Mouse (Mus musculus) left cerebral cortex, adult 18-20 months (tissue): ENCODE measurements around the gene Rgs3. TPM values are rescaled to one million over a fixed set of nuclear protein-coding genes. Genes with fewer than 3 reads are reported as not detected.

Experiments
- DNase-seq, 2 experiments: peaks; one replicate each; pipeline ENCODE4 v3.0.0; 2021 to 2022; ENCODE audit warnings: low spot score in 2 of 2, mixed read lengths in 1 of 2
- total RNA-seq, 2 experiments: library from RNA; stranded (reverse); gene quantifications; 2 replicates each; pipeline ENCODE4 v1.2.3; 2021

Gene Rgs3
- total RNA-seq, 2 experiments from 2014 or later = 25.7 TPM

DNA sequence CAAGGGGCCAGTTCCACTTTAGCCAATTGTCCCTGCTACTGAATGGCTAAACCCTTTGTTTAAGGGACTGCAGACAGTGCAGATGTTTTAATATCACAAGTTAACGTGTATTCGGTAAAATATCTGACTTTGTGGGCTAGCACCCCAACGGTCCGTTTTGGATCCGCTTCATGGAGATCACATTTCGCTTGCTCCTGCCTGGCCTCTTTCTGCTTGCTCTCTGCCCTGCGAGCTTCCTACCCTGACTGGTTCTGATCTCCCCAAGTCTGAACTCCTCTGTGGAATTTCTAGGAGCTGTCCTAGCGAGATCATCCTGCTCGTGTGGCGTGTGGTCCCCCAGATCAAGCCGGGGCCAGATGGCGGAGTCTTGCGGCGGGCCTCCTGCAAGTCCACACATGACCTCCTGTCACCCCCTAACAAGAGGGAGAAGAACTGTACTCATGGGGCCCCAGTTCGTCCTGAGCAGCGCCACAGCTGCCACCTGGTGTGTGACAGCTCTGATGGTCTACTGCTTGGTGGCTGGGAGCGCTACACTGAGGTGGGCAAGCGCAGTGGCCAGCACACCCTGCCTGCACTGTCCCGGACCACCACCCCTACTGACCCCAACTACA, 65.9 kb downstream of the Rgs3 start:
- DNase-seq = no peak

DNA sequence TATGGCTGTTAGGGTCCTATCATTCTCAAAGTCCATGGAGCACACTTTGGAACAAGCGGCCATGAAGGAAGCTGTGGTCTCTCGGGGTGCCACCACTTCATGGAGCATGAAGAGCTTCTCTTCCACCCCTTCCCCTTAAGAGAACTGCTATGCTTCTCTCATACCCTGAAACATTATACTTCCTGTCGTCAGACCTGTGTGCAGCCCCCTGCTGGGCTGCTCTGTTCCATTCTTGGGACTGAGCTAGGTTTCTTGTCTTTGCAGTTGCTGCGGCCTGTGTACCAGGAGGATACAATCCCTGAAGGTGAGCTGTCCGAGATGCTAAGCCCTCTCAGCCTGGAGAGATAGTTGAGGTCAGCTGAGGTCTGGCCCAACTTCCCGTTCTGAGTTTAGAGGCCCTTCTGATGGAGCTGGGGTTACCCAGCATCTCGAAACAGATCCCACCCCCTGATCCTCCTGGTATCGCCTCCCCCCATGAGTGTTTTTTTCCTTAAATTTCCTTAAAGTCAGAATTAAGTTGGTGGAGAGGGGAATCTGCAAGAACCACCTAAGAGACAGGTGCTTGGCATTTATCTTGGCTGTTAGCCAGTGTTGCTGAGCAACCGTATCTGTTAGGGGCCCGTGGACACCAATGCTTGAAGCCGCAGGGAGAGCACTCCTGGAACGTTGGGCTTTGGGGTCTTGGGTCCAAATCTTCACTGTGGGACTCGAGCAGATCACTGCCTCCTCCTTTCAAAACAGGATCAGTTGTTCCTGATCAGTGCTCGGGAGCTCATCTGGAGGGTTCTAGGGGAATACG, 66.8 kb downstream of the Rgs3 start:
- no peak for DNase-seq

DNA sequence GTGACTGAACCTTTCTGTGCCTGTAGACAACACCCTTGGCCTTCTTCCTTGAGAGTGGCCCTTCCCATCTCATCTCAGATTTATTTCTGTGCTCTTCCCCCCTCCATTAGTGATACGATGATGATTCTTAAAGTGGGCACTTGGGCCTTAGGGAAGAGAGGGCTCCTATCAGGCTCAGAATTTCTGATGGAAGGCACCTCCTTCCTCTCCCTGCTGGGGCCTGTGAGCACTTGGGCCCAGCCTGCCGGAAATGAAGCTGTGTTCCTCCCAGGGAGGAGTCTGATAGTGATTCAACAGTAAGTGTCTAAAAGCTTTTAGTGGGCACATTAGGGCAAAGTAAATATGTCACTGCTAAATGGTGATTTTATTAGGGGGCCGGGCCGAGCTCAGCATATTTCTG, 67.7 kb downstream of the Rgs3 start:
- DNase-seq = no peak

DNA sequence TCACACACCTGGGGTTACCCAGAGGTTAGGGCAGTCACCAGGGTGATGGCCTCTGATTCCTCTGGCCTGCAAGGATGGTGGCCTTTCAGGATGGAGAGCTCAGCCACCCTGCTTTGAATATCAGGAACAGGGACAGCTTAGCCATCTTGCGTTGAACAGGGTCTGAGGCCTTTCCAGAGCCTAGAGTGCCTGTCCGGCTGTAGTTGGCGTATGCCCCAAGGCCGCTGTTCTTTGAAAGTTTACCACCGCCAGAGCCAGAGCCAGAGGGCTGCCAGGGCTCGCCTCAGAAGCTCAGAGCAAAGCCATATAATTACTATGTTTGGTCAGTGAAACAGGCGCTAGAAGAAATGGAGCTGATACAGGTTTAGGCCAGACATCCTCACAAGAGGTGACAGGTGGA, 68.9 kb downstream of the Rgs3 start:
- DNase-seq = no peak

DNA sequence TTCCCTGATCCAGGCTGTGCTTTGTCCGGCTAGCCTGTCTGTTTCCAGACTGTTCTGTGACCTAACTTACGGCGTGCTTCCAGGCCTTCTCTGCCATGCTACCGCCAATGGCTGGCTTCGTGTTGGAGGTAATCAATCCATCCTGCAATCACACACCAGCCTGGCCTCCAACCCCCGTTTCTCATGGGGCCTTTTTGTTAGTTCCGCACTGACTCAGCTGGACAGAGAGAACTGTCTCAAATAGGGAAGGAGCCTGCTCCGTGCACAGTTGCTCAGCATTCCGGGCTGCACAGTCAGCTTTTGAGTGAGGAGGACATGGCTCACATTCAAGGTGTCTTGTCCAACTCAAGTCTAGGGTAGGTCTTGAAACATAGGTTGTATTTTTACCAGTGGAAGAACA, 69.8 kb downstream of the Rgs3 start:
- DNase-seq = no peak

DNA sequence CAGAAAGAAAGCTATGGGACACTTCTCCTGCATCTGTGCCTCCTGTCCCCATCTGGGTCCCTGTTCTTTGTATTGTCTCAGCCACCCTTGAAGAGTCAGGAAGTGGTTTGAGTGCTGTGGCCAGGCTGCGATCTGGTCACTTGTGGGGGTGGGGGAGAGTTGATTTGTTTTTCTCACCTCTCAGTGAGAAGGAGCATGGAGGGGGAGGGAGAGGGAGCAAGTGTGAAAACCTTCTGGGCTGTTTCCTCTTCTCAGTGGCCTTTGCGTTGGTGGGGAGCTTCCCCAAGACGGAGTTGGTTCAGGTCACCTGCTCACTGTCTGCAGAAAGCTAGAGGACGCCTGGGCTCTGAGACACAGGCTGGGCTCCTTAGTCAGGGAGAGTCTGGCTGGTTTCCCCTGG, 70.3 kb downstream of the Rgs3 start:
- DNase-seq = no peak

DNA sequence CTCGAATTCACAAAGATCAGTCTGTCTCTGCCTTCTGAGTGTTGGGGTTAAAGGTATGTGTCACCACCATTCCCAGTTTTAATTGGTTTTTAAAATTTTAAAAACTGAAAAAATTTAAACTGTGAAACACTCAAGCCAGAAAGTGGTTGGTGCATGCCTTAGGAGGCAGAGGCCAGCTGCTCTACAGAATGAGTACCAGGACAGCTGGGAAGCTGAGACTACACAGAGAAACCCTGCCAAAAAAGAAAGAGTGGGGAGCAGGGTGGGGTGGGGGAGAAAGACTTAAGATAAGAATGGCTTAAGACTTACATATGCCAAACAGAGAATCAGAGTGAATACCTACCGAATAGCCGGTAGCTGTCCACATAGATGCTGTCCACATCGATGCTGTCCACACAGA, 73.6 kb downstream of the Rgs3 start:
- no peak for DNase-seq

DNA sequence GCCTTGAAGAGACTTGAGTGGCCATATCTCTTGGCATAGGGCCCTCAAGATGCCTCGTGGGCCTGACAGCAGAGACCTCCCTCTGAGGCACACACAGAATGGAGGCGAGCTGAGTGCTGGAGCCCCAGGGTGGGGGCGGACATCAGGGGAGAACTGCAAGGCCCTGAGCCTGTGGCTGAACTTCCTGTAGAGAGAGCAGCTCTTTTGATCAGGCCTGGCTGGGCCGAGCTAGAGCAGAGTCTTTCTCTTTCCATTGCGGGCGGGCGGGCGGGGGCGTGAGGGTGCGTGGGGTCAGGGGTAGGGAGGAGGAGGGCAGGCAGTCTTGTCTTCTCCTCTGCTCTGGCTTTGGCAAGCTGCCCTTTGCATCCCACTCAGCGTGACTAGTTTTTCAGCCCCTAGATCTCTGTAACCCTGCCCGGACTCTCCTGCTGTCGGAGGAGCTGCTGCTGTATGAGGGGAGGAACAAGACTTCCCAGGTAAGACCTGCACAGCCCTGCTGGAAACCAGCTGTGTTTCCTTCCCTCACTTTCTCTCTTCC, 74.5 kb downstream of the Rgs3 start:
- no peak for DNase-seq

DNA sequence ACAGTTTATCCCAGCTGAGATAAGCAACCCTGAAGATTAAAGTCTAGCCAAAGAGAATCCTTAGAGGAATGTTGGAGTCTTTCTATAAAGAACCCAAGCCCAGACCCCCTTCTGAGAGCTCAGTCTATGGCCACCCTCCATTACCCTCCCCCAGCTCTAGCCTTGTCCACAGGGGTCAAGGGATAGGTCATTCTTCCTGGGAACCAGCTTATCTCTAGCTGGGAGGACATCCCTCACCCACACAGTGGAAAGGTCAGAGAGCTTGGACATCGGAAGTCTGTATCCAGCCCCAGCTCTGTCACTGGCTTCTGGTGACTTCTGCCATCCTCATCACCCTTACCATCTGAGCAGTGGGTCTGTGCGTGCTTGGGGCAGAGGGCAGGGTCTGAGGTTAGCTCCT, 75.2 kb downstream of the Rgs3 start:
- no peak for DNase-seq

DNA sequence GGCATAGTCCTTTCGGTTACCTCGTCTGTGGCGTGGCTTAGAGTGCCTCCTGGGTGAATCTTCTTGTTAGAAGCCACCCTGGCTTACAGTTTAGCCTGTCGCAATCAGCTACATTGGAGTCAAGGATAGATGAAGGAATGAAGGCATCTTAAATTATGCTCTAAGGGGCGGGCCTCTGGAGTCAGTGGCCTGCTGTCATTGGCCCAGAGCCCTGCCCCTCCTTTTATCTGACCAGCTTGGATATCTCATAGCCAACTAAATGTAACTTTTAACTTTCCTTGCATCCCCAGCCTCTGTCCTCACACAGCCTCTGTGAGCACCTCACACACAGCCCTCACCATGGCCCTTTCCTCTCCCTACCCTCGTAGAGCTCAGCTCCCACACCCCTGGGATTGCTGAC, 76.4 kb downstream of the Rgs3 start:
- no peak for DNase-seq

DNA sequence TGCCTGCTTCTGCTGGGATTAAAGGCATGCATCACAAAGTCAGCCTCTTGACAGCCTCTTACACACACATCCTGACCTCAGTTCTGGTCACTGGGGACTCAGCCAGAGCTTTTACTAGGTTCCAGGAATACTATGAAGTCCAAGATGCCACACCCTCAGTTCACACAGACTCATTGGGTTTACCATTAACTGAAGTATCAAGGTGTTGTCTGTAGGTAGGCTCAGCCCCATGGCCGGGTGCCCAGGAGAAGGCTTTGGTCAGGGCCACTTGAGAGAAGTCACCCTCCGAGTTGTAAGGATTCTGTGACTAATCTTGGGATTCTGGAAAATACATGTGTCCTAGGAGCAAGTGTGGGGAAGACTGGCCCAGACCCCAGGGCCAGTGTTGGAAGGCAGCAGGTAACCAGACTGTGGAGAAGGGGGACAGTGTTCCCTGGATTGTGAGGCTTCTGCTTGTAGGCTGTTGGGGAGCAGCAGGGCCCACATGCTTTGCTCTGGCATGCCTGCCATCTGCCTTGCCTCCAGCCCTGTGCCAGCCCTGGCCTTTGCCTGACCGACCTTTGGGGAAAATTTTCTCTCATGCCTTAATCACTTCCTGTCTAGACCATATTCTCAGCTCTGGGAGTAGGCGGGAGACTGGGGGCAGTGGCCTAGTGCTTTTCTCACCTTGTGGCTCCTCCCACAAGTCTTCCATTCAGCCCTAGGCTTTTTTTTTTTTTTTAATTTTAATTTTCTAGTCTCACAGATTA, 78.4 kb downstream of the Rgs3 start:
- DNase-seq = no peak

DNA sequence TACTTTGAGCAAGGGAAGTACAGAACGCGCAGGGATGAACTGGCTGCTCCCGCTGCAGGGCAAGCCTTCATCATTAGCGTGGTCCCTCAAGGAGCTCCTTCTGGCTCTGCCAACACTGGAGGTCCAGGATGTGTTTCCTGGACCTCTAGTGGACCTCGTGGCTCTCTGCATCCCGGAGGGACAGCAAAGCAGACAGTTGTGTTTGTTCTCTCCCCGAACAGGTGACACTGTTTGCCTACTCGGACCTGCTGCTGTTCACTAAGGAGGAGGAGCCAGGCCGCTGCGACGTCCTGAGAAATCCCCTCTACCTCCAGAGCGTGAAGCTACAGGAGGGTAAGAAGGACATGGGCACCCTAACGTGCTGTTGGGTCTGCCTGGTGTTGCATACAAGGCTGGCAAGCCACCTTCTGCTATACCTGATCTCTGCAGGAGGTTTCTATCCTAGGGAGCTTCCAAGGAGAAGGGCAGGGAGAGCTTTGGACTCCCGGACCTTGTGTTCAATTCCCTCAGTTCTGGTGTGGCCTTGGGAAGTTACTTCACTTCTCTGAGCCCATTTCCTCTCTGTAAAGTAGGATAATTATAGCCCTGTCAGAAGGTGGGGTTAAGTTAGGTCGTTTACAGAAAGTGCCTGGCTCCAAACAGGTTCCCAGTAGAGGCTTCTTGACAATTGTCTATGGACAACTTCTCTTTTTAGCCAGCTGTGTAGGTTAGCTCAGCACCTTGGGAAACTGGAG, 81.0 kb downstream of the Rgs3 start:
- no peak for DNase-seq

DNA sequence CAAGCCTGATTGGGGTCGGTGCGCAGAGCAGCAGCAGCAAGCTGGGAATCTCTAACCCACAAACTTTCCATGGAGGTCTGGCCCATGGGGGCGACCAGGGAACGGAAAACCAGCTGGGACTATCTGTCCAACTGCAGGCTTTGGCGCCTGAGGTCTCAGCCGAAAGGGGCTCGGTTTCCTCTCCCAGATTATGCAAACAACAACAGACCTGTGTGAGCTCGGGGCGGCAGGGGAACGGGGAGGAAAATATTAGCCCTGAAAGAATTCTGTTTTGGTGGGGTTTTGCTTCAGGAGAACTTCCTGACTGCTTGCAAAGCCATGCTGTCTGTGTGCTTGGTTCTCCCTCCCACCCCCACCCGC, 81.6 kb downstream of the Rgs3 start:
- DNase-seq = no peak

DNA sequence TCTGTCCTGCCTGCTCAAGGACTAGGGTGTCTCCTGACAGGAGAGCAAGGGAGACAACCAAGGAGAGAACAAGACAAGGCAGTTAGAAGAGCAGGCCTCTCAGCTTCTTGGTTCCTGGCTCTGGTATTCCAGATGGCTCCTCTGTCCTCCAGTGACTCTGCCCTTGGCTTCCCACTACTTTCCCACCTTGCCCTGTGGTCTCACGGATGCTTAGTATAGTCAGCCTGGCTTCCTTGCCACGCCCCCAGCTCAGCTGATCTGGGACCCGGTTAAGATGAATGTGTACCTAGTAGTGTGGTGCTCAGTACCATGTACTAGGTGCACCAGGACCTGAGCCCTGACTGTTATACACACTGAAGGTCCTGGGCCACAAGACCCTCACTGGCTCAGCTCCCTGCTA, 82.0 kb downstream of the Rgs3 start:
- DNase-seq = no peak

DNA sequence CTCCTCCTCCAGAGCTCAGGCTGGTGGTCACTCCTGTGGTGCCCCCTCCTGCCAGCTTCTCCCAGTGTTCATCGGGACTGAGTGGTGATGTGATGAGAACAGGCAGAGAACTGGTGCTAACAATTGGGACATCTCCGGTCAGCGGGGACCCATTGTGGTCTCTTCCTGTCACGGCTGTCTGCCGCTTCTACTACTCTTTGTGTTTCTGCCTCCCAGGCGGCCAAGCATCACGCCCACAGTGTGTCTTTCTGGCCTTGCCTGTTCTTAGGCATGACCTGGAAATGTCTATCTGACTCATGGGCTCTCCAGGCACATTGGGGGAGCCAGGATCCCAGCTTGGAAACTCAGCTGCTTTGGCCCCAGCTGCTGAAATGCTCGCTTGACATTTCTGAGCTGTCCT, 83.8 kb downstream of the Rgs3 start:
- DNase-seq = no peak

DNA sequence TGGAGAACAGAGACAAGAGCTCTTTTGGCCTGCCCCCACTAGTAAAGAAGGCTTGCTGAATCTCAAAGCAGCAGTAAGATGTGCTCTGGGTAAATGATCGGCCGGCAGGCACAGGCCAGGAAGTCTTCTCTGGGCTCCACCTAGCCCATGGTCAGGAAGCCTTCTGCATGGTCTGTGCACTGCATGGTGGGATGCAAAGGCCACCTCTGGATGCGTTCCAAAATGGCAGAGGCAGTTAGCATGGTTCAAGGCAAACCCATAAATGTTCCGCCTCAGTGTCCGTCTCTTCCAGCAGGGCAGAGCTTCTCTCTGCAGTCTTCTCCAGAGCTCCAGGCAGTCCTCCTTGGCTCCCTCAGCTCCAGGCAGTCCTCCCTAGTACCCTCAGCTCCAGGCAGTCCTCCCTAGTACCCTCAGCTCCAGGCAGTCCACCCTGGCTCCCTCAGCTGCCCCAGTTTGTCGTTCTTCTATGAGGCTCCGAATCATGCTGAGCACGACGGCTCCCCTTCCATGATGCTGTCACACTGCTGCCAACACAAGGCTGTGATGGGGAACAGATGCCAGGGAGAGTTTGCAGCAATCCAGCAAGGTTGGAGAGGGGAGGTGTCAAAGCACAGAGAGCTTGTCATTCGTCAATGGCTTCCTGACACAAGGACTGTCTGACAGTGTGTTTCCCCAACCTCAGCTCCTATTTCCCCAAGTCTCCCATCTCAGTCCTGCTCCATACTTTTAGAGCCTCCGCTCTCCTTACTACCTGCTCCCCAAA, 84.6 kb downstream of the Rgs3 start:
- DNase-seq = no peak

DNA sequence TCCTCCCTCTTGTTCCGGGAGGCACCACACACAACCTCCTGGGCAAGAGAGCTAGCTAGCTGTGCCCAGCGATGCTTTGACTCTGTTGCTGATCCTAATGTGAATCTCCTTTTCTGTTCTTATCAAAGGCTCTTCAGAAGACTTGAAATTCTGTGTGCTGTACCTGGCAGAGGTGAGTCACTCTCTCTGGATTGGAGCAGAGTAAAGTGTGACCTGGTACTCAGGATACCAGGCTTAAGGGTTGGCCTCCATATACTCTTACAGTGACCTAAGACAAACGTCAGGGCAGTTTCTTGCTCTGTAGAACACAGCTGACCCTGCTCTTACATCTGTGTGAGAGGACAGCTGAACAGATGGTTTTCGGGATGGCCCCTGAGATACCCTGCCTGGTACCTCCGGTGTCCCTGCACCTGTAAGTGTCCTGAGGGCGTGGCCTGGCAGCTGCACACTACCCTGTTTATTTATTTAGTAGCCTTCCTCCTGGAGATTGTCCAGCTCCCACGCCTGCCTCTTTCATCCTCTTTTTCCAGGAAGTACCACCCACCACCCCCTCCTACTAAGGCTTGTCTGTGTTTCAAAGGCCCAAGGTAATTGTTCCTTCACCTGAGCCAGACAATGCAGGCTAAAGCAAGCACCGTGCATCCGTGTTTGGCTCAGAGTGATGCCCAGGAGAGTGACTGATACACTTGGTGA, 87.1 kb downstream of the Rgs3 start:
- DNase-seq = no peak

DNA sequence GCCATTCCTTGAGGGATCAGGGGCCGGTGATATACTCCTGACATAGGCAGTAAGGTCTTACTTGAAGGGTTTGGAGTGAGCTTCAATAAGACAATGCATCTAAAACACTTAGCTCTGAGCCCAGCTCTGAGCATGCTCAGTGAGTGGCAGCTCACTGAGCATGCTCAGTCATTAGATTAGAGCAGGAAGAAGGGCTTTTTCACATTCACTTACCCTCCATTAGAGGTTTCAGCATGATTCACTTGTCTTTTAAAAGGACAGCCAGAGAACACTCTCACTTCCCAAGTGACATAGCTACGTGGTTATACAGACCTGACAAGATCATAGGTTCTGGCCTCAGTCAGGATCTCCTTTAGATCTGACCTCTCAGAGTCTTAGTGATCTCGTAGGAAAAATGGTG, 89.2 kb downstream of the Rgs3 start:
- no peak for DNase-seq

DNA sequence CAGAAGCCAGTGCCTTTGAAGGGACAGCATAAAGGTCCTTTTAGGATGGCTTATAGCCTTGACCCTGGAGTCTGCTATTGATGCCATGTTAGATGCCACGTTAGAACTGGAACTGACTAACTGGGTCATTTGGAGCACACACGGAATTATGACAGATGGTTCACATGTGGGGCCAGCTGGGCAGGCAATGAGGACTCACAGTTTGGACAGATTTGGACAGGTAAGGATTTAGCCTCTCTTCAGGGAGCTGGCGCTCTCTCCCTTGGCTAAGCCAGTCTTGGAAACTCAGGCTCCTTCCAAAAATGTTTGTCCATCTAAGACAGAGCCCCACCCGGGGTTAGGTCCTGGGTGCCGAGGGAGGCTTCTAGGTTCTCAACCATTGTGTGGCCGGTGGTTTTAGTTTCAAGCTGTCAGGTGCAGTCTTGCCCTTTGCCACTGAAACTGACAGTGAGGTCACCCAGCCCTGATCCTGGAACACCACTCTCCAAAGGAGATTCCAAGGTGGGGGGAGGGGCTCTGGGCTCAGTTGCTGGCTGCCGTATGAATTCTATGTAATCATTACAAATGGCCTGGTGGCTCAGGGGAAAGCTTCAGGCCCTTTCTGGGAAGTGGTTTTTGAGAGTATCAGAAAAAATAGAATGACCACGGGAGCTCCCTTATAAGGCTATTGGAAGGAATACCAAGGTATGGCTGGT, 90.0 kb downstream of the Rgs3 start:
- DNase-seq = no peak
